Mouse (Mus musculus): ENCODE data around the gene Cd72. TPM values are rescaled to one million over a fixed set of nuclear protein-coding genes. Genes with fewer than 3 reads are reported as not detected.

Gene Cd72
- polyA plus RNA-seq, 1 experiment from 2014 or later: 3.2 TPM

GRCm38 (mm10) chr4:43453413-43453812 is 1.0 kb downstream of the Cd72 start:
- WGBS: 5% methylated on average over 17 of the region's 18 CpGs
- H3K4me2 ChIP-seq (replicated peaks; ENCODE audit: low read depth): peak overlapping the region; percentile 58
- H3K4me3 ChIP-seq (ENCODE audit: low read depth, low read length): peak overlapping the region; percentile 16
- H3K9me3 ChIP-seq (ENCODE audit: control insufficient read depth): no peaks in the 10 kb centered on the region
- no peaks in the 10 kb centered on the region; the same call in 1 of the 2 replicates for H3K4me1 ChIP-seq (replicated peaks; ENCODE audit: control insufficient read depth, insufficient read depth, low read length)
- peak overlapping the region; percentile 26; the same call in 1 of the 2 replicates for H3K9ac ChIP-seq (ENCODE audit: low read depth, low read length)
- H3K36me3 ChIP-seq (ENCODE audit: control insufficient read depth, insufficient read depth): no peaks in the 10 kb centered on the region
- no peak for TF ChIP-seq CTCF (IDR thresholded peaks at IDR 0.05; ENCODE audit: low read depth)
- peaks cover 26% of the 10 kb centered on the region for H3K27me3 ChIP-seq (replicated peaks; ENCODE audit: control insufficient read depth, insufficient read depth, low read length)
- ATAC-seq: no peak
- H3K27ac ChIP-seq (ENCODE audit: low read depth, low read length): no peak overlapping the region

- Histone ChIP-seq H3K4me3 (ENCODE audit: low read depth, low read length) (no peak overlapping the region), H3K27me3 (replicated peaks; ENCODE audit: control insufficient read depth, insufficient read depth, low read length) (peaks cover 26% of the 10 kb centered on the region), H3K4me1 (replicated peaks; ENCODE audit: control insufficient read depth, insufficient read depth, low read length) (no peaks in the 10 kb centered on the region; the same call in 1 of the 2 replicates), H3K9me3 (ENCODE audit: control insufficient read depth) (no peaks in the 10 kb centered on the region), H3K4me2 (replicated peaks; ENCODE audit: low read depth) (no peak overlapping the region), H3K27ac (ENCODE audit: low read depth, low read length) (no peak overlapping the region), H3K9ac (ENCODE audit: low read depth, low read length) (no peak overlapping the region), H3K36me3 (ENCODE audit: control insufficient read depth, insufficient read depth) (peaks cover 7% of the 10 kb centered on the region)
- ATAC-seq: no peak
- no peak for TF ChIP-seq CTCF (IDR thresholded peaks at IDR 0.05; ENCODE audit: low read depth)
- WGBS: 47% methylated on average over 11 of the region's 11 CpGs
Measured at GRCm38 (mm10) chr4:43452315-43452714, 2.1 kb downstream of the Cd72 start.

GRCm38 (mm10) chr4:43448554-43448953 is 5.9 kb downstream of the Cd72 start:
- Histone ChIP-seq H3K4me2 (replicated peaks; ENCODE audit: low read depth) (no peak overlapping the region), H3K27me3 (replicated peaks; ENCODE audit: control insufficient read depth, insufficient read depth, low read length) (peaks cover 11% of the 10 kb centered on the region), H3K9me3 (ENCODE audit: control insufficient read depth) (no peaks in the 10 kb centered on the region), H3K27ac (ENCODE audit: low read depth, low read length) (no peak overlapping the region), H3K9ac (ENCODE audit: low read depth, low read length) (no peak overlapping the region), H3K4me3 (ENCODE audit: low read depth, low read length) (no peak overlapping the region), H3K36me3 (ENCODE audit: control insufficient read depth, insufficient read depth) (peaks cover 28% of the 10 kb centered on the region), H3K4me1 (replicated peaks; ENCODE audit: control insufficient read depth, insufficient read depth, low read length) (0 out of 2 replicates have a peak, but pooled peaks cover 8% of the 10 kb centered on the region)
- ATAC-seq: no peak
- no peak for TF ChIP-seq CTCF (IDR thresholded peaks at IDR 0.05; ENCODE audit: low read depth)
- 93% methylated on average over 3 of the region's 3 CpGs for WGBS

- Histone ChIP-seq H3K9me3 (ENCODE audit: control insufficient read depth) (no peaks in the 10 kb centered on the region), H3K4me2 (replicated peaks; ENCODE audit: low read depth) (no peak overlapping the region), H3K36me3 (ENCODE audit: control insufficient read depth, insufficient read depth) (peaks cover 28% of the 10 kb centered on the region), H3K27me3 (replicated peaks; ENCODE audit: control insufficient read depth, insufficient read depth, low read length) (no peaks in the 10 kb centered on the region), H3K4me1 (replicated peaks; ENCODE audit: control insufficient read depth, insufficient read depth, low read length) (0 out of 2 replicates have a peak, but pooled peaks cover 8% of the 10 kb centered on the region), H3K27ac (ENCODE audit: low read depth, low read length) (no peak overlapping the region), H3K9ac (ENCODE audit: low read depth, low read length) (no peak overlapping the region), H3K4me3 (ENCODE audit: low read depth, low read length) (no peak overlapping the region)
- TF ChIP-seq CTCF (IDR thresholded peaks at IDR 0.05; ENCODE audit: low read depth): no peak
- no peak for ATAC-seq
- 84% methylated on average over 13 of the region's 13 CpGs for WGBS
Measured at GRCm38 (mm10) chr4:43447251-43447650, 7.2 kb downstream of the Cd72 start.

- peak overlapping the region; percentile 95 for H3K4me2 ChIP-seq (replicated peaks; ENCODE audit: low read depth)
- peaks cover 28% of the 10 kb centered on the region for H3K36me3 ChIP-seq (ENCODE audit: control insufficient read depth, insufficient read depth)
- no peak for ATAC-seq
- peak overlapping the region; percentile 97 for H3K4me3 ChIP-seq (ENCODE audit: low read depth, low read length)
- H3K9ac ChIP-seq (ENCODE audit: low read depth, low read length): peak overlapping the region; percentile 96
- H3K27ac ChIP-seq (ENCODE audit: low read depth, low read length): peak overlapping the region; percentile 94
- no peak for TF ChIP-seq CTCF (IDR thresholded peaks at IDR 0.05; ENCODE audit: low read depth)
- no peaks in the 10 kb centered on the region for H3K9me3 ChIP-seq (ENCODE audit: control insufficient read depth)
- no peaks in the 10 kb centered on the region for H3K27me3 ChIP-seq (replicated peaks; ENCODE audit: control insufficient read depth, insufficient read depth, low read length)
- H3K4me1 ChIP-seq (replicated peaks; ENCODE audit: control insufficient read depth, insufficient read depth, low read length): 0 out of 2 replicates have a peak, but pooled peaks cover 8% of the 10 kb centered on the region
- under 1% methylated on average over 28 of the region's 28 CpGs for WGBS
Measured at GRCm38 (mm10) chr4:43443511-43443910, 10.9 kb downstream of the Cd72 start.

- H3K9me3 ChIP-seq (ENCODE audit: control insufficient read depth): no peaks in the 10 kb centered on the region
- WGBS: under 1% methylated on average over 78 of the region's 88 CpGs
- no peak for TF ChIP-seq CTCF (IDR thresholded peaks at IDR 0.05; ENCODE audit: low read depth)
- H3K36me3 ChIP-seq (ENCODE audit: control insufficient read depth, insufficient read depth): peaks cover 25% of the 10 kb centered on the region
- ATAC-seq: peak; percentile 81
- H3K27me3 ChIP-seq (replicated peaks; ENCODE audit: control insufficient read depth, insufficient read depth, low read length): no peaks in the 10 kb centered on the region
- H3K27ac ChIP-seq (ENCODE audit: low read depth, low read length): peak overlapping the region; percentile 94
- 0 out of 2 replicates have a peak, but pooled peaks cover 8% of the 10 kb centered on the region for H3K4me1 ChIP-seq (replicated peaks; ENCODE audit: control insufficient read depth, insufficient read depth, low read length)
- H3K4me2 ChIP-seq (replicated peaks; ENCODE audit: low read depth): peak overlapping the region; percentile 95
- H3K4me3 ChIP-seq (ENCODE audit: low read depth, low read length): peak overlapping the region; percentile 97
- H3K9ac ChIP-seq (ENCODE audit: low read depth, low read length): peak overlapping the region; percentile 96
Measured at GRCm38 (mm10) chr4:43442456-43443361, 11.7 kb downstream of the Cd72 start.

All from intestine, postnatal 0 days (tissue).